Mouse (Mus musculus) Patski (cell line): Measurements from ENCODE around the gene Snx29. TPM values are rescaled to one million over a fixed set of nuclear protein-coding genes. Genes with fewer than 3 reads are reported as not detected.

Experiments used
- ATAC-seq: fragments of 100-300 bp; one replicate; pipeline ENCODE4 v1.8.0; 2021
- CTCF ChIA-PET: fragments of 350-600 bp; sonication (Branson Sonifier 250); formaldehyde crosslinking; loops from one replicate; lab custom pipeline; 2022; ENCODE audit warnings: inconsistent platforms; lab: Charles Lee
- POLR2A ChIA-PET: fragments of 350-600 bp; sonication (Branson Sonifier 250); formaldehyde crosslinking; loops from one replicate; lab custom pipeline; 2022; ENCODE audit warnings: antibody characterized with exemption, inconsistent platforms; lab: Charles Lee
- DNase-seq: peaks from one replicate; pipeline ENCODE4 v3.0.0-alpha.2; 2011; ENCODE audit warnings: low read depth, low spot score
- H3K27me3 ChIP-seq: fragments of 371-371 bp; one replicate; pipeline ENCODE4 v1.5.1; 2021
- CTCF ChIP-seq: fragments of 100-300 bp; IDR thresholded peaks from one replicate; pipeline ENCODE4 v1.5.1; 2021
- in situ Hi-C: fragments of 300-500 bp; cut with MboI; formaldehyde crosslinking; loops from 3 replicates; pipeline ENCODE4 v1.11.1; 2018; ENCODE audit warnings: low pct_unique_long_range_greater_than_20kb, mixed read lengths
- polyA plus RNA-seq: library from polyadenylated mRNA; unstranded; gene quantifications from one replicate; pipeline ENCODE4 v1.2.3, GENCODE M21; 2021

The Snx29 gene
- polyA plus RNA-seq, 1 experiment from 2014 or later = 11.9 TPM

DNA sequence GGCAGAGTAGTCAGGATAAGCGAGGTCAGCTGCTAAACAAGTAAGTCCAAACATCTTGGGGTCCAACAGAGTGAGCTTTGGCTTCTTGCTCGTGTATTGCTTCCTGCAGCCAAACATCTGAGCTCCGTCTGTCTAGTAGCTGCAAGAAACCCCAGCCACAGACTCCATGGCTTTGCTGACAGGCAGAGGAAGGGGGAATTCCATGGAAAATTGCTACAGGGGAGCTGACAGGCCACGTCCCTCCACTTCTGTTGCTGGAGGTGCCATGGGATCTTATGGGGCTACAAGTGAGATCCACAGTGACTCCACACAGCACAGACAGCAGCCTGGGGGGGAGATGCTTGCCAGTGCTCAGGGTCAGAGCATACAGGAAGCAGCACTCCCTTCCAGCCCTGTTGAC is 463.1 kb downstream of the Snx29 start:
- DNase-seq (no peak), ATAC-seq (no peak)
- no peaks in the 10 kb centered on the region for H3K27me3 ChIP-seq
- CTCF ChIA-PET = no interaction called here
- POLR2A ChIA-PET = no interaction called here
- in situ Hi-C loops = no loop called here
- TF ChIP-seq CTCF = no peak

GRCm38 (mm10) chr16:11790476-11790875 is 467.8 kb downstream of the Snx29 start:
- CTCF ChIA-PET = no interaction called here
- POLR2A ChIA-PET = no interaction called here
- H3K27me3 ChIP-seq = no peaks in the 10 kb centered on the region
- TF ChIP-seq CTCF = no peak
- DNase-seq = no peak
- ATAC-seq = no peak
- in situ Hi-C loops = no loop called here

- ChIA-PET CTCF (interaction anchor here (1.0 to 1.3 kb wide), 2 partner anchors 14 to 48 kb away, joined by 3 read pairs; no protein-coding TSS in a partner anchor), POLR2A (no interaction called here)
- ATAC-seq = peak; percentile 61
- TF ChIP-seq CTCF = no peak
- in situ Hi-C loops = no loop called here
- peak; percentile 79 for DNase-seq
- H3K27me3 ChIP-seq = no peaks in the 10 kb centered on the region
These were observed 470.7 kb downstream of the Snx29 start for GRCm38 (mm10) chr16:11793391-11793790.

DNA sequence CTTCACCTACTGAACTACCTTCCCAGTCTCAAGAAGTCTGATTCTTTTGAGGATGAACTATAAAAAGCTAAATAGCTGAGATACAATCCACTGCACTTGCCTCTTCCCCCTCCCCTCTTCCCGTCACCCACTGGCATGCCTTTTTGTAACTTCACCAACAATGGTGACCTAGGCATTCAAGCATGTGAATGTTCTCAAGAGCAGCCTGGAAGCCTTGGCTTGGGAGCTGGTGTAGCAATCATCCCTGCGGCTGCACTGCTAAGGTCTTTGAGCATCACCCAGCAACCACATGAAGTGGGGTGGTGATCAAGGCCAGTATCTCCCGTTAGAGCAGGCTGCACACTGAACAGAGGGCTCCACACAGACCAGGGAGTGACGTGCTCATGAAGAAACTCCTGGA is 471.9 kb downstream of the Snx29 start:
- ATAC-seq = peak; percentile 77
- DNase-seq = peak; percentile 80
- TF ChIP-seq CTCF = no peak
- POLR2A ChIA-PET = no interaction called here
- CTCF ChIA-PET = interaction anchor here (1.6 kb wide), 1 partner anchor 89 kb away, joined by 5 read pairs; no protein-coding TSS in a partner anchor
- H3K27me3 ChIP-seq = no peaks in the 10 kb centered on the region
- in situ Hi-C loops = no loop called here

GRCm38 (mm10) chr16:11795758-11796460 is 473.2 kb downstream of the Snx29 start:
- ATAC-seq (no peak), DNase-seq (no peak)
- in situ Hi-C loops = no loop called here
- CTCF ChIA-PET = interaction anchor here (0.9 to 1.6 kb wide), 2 partner anchors 86 to 90 kb away, joined by 3 to 5 read pairs; no protein-coding TSS in a partner anchor
- no peaks in the 10 kb centered on the region for H3K27me3 ChIP-seq
- TF ChIP-seq CTCF = no peak
- POLR2A ChIA-PET = no interaction called here

- TF ChIP-seq CTCF = no peak
- H3K27me3 ChIP-seq = no peaks in the 10 kb centered on the region
- ChIA-PET CTCF (no interaction called here), POLR2A (no interaction called here)
- ATAC-seq = peak; percentile 78
- DNase-seq = peak; percentile 54
- in situ Hi-C loops = loop anchor here (25.0 kb wide), 1 partner anchor 340 kb away; no protein-coding TSS in a partner anchor
These were observed 479.3 kb downstream of the Snx29 start for GRCm38 (mm10) chr16:11801960-11802539.

Other genes with a start within 250 kb of the Snx29 start
- 37.3 TPM for gene Txndc11, start 188.3 kb upstream of the Snx29 start, polyA plus RNA-seq
- gene Zc3h7a, start 146.5 kb upstream of the Snx29 start, polyA plus RNA-seq = 75.4 TPM
- 111 TPM for gene Rsl1d1, start 119.6 kb upstream of the Snx29 start, polyA plus RNA-seq
- gene Gspt1, start 68.6 kb upstream of the Snx29 start, polyA plus RNA-seq = 117 TPM
- gene Tnfrsf17, start 9.1 kb upstream of the Snx29 start, polyA plus RNA-seq = not detected